Mouse (Mus musculus): ENCODE measurements at regions not wholly inside any gene's neighbourhood (a gene's known extent, or its start where the extent isn't known, plus 50 kb on each side); places are given as distances from the start of the nearest gene placed in this dataset.

DNA sequence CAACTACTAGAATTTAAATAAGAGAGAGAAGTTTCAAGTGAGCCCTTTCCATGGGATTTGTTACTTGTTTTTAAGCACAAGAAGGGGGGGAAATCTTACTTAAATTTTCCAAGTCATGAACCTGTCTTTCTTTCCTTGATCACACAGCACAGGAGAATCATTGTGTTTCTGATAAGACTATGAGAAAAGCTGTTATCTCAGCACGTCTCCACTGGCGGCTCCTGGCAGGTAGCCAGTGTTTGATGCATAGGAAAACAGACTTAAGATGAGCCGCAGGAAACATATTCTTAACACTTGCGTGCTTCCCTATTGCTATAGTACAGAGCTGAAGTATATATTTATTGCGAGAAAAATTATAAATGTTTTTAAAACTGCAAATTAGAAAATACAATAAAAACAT is 920.3 kb downstream of the Efna5 start:
- in situ Hi-C loops (cut with MboI, MseI): no loop called here

DNA sequence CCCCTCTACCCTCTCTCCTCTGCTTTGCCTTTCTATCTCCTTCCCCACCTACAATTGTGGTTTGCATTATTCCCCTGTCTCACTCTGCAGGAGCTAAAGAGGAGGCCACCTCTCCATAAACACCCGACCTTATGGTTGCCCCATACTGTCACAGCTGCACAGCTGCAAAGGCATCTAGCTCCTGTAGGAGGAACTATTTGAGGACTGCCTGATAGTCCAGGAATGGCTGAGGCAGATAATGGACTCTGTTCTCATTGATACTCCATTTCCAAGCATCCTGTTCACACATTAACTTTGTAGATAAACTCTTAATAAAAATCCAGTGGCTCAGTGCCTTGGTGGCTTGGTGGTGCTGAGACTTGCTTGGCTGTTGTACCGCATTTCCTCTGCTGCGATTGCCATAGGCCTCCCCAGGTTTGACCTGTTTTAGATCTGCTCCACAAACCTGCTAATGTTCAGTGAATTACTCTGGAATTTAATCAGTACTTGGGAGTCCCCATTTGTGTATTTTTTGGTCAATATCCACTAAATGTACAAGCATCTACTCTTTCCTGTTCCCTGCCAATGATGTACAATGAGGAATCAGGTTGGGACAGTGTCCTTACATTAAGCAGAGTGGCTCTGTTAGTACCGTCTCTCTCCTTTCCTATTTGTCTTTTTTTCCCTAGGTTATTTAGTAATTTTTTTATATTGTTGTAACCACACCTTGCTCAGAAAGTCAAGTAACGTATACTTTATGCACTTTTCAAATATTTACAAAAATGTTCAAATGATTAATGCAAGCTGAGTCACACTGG is 920.9 kb downstream of the Efna5 start:
- in situ Hi-C loops (cut with MboI, MseI): no loop called here

DNA sequence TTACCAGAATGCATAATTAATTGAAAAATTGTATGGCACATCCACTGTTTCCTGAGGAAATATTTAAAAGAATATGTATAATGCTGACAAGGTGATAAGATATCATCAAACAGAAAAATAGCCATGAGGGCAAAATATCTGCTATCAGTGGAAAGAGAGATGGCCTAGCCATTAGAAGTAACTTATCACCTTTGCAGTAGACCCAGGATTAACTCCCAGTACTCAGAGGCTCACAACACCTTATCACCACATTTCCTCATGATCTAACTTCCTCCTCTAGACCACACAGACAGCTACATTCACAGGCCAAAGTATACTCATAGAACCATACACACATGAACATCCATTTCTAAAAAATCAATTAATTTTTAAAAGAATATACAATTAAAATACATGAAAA is 963.4 kb downstream of the Efna5 start:
- in situ Hi-C loops (cut with MboI, MseI): loop anchor here (25.0 kb wide), 1 partner anchor 1755 kb away; no protein-coding TSS in a partner anchor

DNA sequence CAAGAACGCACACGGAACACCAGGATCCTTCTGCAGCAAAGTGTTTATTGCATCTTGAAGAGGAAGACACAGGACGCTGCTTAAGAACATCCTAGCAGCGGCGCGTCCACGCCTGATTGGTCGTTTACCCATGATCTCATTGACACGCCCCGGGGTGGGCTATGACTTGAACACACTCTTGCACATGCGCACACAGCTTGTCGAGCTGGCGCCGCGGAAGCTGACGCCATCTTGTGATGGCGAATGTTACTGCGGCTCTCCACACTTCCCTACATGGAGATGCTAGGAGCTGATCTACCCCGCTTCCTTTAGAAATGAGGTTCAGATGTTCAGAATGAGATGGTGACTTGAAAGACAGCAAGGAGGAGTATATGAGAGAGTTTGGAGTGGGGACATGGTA is 978.2 kb downstream of the Efna5 start:
- in situ Hi-C loops (cut with MboI, MseI): loop anchor here (25.0 kb wide), 1 partner anchor 1741 kb away; no protein-coding TSS in a partner anchor

DNA sequence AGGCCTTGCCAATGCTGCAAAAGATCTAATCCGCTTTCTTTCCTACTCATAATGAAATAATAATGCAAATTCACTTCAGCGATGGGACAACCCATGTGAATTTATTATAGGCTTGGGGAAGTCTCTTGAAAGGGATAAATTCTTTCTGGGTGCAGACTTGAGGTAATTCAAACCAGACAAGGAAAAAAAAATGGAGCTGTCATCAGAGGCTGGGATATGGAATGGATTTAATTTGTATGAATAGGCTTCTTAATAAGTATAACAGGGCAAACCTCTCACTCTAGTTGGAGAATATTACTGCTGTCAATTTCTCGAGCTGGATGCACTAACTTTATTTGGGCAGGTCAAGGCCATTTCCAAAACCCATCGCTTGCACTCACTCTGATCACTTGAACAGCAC is 990.5 kb downstream of the Efna5 start:
- in situ Hi-C loops (cut with MboI, MseI): no loop called here

DNA sequence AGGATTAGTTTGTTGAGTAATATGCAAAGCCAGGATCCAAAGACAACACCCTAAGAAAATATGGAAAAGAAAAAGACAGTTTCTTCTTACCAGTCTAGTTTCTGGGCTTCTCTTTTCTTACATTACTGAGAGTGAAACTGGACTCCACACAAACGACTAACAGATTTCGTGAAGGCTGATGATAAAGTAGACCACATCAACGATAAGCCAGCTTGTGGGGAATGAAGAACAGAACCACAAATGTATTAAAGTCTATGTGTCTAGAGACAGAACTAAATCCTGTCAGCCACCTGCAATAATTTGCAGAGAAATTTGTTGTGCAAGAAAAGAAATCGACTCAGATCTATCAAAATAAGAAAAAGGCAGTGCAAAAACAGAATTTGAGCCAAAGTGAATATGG is 1015.0 kb downstream of the Efna5 start:
- in situ Hi-C loops (cut with MboI, MseI): no loop called here

DNA sequence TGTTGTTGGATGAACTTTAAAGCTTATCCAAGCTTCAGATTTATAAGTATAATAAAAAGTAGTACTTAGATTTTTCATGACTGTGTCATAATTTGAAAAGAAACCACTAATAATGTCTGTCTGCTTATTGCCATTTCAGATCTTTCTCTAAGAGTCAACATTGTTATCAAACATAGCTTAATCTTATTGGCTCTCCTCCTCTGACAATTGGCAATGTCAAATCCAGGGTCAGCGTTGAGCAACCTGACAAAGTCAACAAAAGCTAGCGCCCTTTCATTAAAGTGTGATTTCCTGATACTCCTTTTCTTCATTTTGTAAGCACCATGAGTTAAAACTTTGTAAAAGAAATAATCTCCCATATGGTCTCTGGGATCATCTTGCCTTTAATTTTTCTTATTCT is 1018.7 kb downstream of the Efna5 start:
- in situ Hi-C loops (cut with MboI, MseI): no loop called here

DNA sequence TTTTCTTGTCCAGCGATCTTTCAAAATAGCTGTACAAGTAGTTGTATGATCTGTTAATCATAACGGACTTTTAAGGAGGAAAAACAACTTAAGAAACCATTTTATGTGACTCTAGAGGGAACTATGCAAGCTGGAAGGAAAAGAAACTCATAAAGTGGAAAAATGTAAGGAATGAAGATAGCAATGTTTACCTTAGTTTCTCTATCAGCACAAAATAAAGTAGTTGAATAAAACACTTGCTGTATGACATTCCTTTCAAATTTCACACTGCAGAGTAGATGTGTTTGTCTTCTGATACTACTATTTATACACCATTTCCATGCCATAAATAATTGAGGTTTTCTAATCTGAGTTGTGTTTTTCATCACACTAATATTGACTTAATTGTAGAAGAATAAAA is 1043.6 kb downstream of the Efna5 start:
- in situ Hi-C loops (cut with MboI, MseI): no loop called here

DNA sequence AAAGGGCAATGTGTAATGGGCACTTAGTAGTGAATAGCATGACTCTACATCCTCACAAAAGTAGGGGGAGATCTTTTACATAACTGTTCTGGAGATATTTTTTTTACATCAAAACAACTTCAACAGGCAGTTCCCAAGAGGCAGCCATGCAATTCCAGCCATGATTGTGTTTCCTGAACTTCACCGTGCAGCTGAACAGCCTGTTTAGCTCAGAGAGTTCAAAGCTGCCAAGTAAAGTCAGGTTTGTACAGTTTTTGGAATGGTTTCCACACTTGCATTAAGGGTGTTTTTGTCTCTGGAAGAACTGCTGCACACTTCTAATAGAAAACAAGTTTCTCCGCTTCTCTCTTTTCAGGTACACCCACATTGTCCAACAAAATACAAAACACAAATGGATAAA is 1065.6 kb downstream of the Efna5 start:
- in situ Hi-C loops (cut with MboI, MseI): no loop called here

DNA sequence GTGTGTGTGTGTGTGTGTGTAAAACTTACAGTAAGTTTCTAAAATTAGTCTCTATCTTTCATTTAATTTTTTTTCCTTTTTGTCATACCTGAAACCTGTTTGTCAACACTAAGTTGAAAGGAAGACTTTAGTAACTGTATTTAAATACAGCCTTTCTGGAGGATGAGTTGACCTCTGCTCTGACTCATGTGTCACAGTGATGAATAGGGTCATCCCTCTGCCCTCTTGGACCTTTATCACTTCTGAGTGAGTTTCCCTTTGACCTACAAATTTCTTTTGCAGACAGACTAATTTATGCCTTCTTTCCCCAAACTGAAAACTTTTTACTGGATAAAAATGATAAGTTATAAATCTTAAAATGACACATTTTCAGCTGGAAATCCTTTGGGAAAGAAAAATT is 1112.8 kb downstream of the Efna5 start:
- in situ Hi-C loops (cut with MboI, MseI): no loop called here

DNA sequence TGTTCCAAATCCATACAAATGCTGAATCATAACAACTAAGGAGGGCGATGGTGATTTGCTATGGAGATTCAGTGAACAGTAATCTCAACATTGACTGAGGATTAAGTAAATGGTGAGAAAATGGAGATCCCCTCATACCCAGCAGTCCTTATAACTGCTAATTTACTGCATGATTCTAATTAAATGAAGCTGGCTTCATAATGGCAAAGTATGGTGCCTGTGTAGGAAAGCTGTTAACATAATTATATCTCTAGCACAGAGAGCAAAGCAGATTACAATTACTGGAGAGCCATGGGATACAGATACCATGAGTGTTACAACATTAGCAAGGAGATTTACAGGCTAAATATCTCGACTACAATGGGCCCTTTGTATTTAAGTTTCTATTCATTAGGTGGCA is 1116.0 kb downstream of the Efna5 start:
- in situ Hi-C loops (cut with MboI, MseI): no loop called here
